Mouse (Mus musculus) heart, postnatal 0 days (tissue): ENCODE data around the gene Pdcd7. TPM values are rescaled to one million over a fixed set of nuclear protein-coding genes. Genes with fewer than 3 reads are reported as not detected.

Source experiments
- ATAC-seq: fragments of 200-750 bp; cut with Nextera tagmentation; 2 replicates; pipeline ENCODE4 v1.8.0; 2017; ENCODE audit warnings: low read depth, moderate number of reproducible peaks, moderate library complexity; ENCODE audit not compliant: insufficient read depth
- DNase-seq: peaks from one replicate; pipeline ENCODE4 v3.0.0-alpha.2; 2016; ENCODE audit warnings: low spot score
- H3K27ac ChIP-seq: fragments of 300-500 bp; sonication (generic); 2 replicates; pipeline ENCODE4 v1.5.1; 2014; ENCODE audit warnings: low read depth, mild to moderate bottlenecking
- H3K27me3 ChIP-seq: fragments of 300-500 bp; sonication (generic); 2 replicates; pipeline ENCODE4 v1.6.1; 2014; ENCODE audit warnings: low read length, mixed read lengths; ENCODE audit not compliant: control insufficient read depth, insufficient read depth
- H3K36me3 ChIP-seq: fragments of 300-500 bp; sonication (generic); replicated peaks from 2 replicates; pipeline ENCODE4 v1.6.1; 2014; ENCODE audit warnings: low read length, mixed read lengths; ENCODE audit not compliant: control insufficient read depth, insufficient read depth
- H3K4me1 ChIP-seq: fragments of 300-500 bp; sonication (generic); 2 replicates; pipeline ENCODE4 v1.6.1; 2014; ENCODE audit warnings: antibody characterized with exemption; ENCODE audit not compliant: control insufficient read depth, insufficient read depth
- H3K4me2 ChIP-seq: fragments of 300-500 bp; sonication (generic); 2 replicates; pipeline ENCODE4 v1.6.1; 2014; ENCODE audit warnings: low read depth, mild to moderate bottlenecking, low read length, moderate library complexity
- H3K4me3 ChIP-seq: fragments of 300-500 bp; sonication (generic); 2 replicates; pipeline ENCODE4 v1.5.1; 2014; ENCODE audit warnings: low read depth, low read length
- H3K9ac ChIP-seq: fragments of 300-500 bp; sonication (generic); replicated peaks from 2 replicates; pipeline ENCODE4 v1.6.1; 2014; ENCODE audit warnings: low read depth, low read length, mixed read lengths
- H3K9me3 ChIP-seq: fragments of 300-500 bp; sonication (generic); replicated peaks from 2 replicates; pipeline ENCODE4 v1.6.1; 2016; ENCODE audit warnings: low read length; ENCODE audit not compliant: control insufficient read depth
- CTCF ChIP-seq: IDR thresholded peaks from 2 replicates; pipeline ENCODE4 v1.5.1; 2016; ENCODE audit warnings: antibody characterized with exemption, control low read depth, low read depth
- EP300 ChIP-seq: IDR thresholded peaks from 2 replicates; pipeline ENCODE4 v1.6.1; 2016; ENCODE audit warnings: antibody characterized with exemption, low read depth
- WGBS: fragments of 180-500 bp; shearing (Covaris S2); extraction: QIAGEN DNeasy Blood & Tissue Kit; methylation state at CpG from one replicate; pipeline ENCODE4 v1.1.7; 2014; 5-methylcytosine and 5-hydroxymethylcytosine counted together
- polyA plus RNA-seq: library from polyadenylated mRNA; unstranded; fragments of >200 nt; fragmentation: Nextera tagmentation; extraction: Ambion mirVana; gene quantifications from 2 replicates; pipeline ENCODE4 v1.2.1, GENCODE M21; 2015
- total RNA-seq: library from RNA; depleted of rRNA; stranded (reverse); fragments of >200 nt; gene quantifications from 2 replicates; pipeline ENCODE4 v1.2.3, GENCODE M21; 2014; ENCODE audit warnings: low replicate concordance

The Pdcd7 gene
- total and polyA plus RNA-seq, 2 experiments from 2014 or later: 4.7 to 10.6 TPM

GRCm38 (mm10) chr9:65346476-65347111 lies 690 bp downstream of the Pdcd7 start:
- Histone ChIP-seq H3K36me3 (no peaks in the 10 kb centered on the region), H3K27ac (peak overlapping the region; percentile 99), H3K4me1 (peaks cover 23% of the 10 kb centered on the region), H3K27me3 (no peaks in the 10 kb centered on the region), H3K9ac (peak overlapping the region; percentile 99), H3K9me3 (no peaks in the 10 kb centered on the region), H3K4me2 (peak overlapping the region; percentile 97), H3K4me3 (peak overlapping the region; percentile 99)
- peak; percentile 65 for DNase-seq
- WGBS: 1% methylated on average over 76 of the region's 77 CpGs
- ATAC-seq: peak; percentile 73
- TF ChIP-seq EP300 (no peak), CTCF (no peak)

GRCm38 (mm10) chr9:65347112-65347850 lies 1.4 kb downstream of the Pdcd7 start:
- DNase-seq: peak; percentile 25
- Histone ChIP-seq H3K27ac (peak overlapping the region; percentile 99), H3K36me3 (no peaks in the 10 kb centered on the region), H3K27me3 (no peaks in the 10 kb centered on the region), H3K4me1 (peaks cover 23% of the 10 kb centered on the region), H3K9ac (peak overlapping the region; percentile 99), H3K4me3 (peak overlapping the region; percentile 99), H3K4me2 (peak overlapping the region; percentile 97), H3K9me3 (no peaks in the 10 kb centered on the region)
- TF ChIP-seq CTCF (no peak), EP300 (no peak)
- ATAC-seq: no peak
- WGBS: 18% methylated on average over 8 of the region's 8 CpGs

DNA sequence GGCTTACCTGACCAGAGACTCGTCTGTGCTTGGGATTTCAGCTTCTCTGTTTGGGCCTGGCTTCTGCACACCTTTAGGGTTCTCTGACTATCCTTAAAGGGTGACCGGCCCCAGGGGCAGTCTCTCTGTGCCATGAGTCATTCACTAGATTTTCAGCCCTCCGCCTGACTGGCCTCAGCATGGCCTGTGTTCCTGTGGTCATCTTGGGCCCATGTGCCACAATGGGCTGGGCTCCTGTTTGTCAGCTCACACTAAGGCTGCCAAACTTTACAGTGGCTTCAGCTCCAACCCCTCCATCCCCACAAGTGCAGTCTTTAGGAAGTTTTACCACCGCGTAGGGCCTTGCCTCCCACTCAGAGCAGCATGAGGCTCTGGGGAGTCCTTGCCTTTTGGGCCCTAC lies 7.3 kb downstream of the Pdcd7 start:
- Histone ChIP-seq H3K4me2 (no peak overlapping the region), H3K9me3 (no peaks in the 10 kb centered on the region), H3K4me3 (no peak overlapping the region), H3K4me1 (peaks cover 9% of the 10 kb centered on the region; the same call in 1 of the 2 replicates), H3K27ac (no peak overlapping the region), H3K27me3 (no peaks in the 10 kb centered on the region), H3K36me3 (peaks cover 33% of the 10 kb centered on the region), H3K9ac (no peak overlapping the region)
- TF ChIP-seq CTCF: no peak
- WGBS: 86% methylated on average over 5 of the region's 5 CpGs
- no peak for ATAC-seq
- DNase-seq: no peak

- 75% methylated on average over 7 of the region's 7 CpGs for WGBS
- ATAC-seq (no peak), DNase-seq (no peak)
- Histone ChIP-seq H3K27me3 (no peaks in the 10 kb centered on the region), H3K4me3 (no peak overlapping the region), H3K4me1 (peaks cover 8% of the 10 kb centered on the region; the same call in 1 of the 2 replicates), H3K27ac (no peak overlapping the region), H3K9ac (no peak overlapping the region), H3K36me3 (peaks cover 62% of the 10 kb centered on the region), H3K9me3 (no peaks in the 10 kb centered on the region), H3K4me2 (no peak overlapping the region)
- no peak for TF ChIP-seq CTCF
Measured at GRCm38 (mm10) chr9:65356561-65356960, 10.7 kb downstream of the Pdcd7 start.

- Histone ChIP-seq H3K9ac (no peak overlapping the region), H3K27ac (no peak overlapping the region), H3K4me1 (peaks cover 8% of the 10 kb centered on the region; the same call in 1 of the 2 replicates), H3K4me2 (no peak overlapping the region), H3K27me3 (no peaks in the 10 kb centered on the region), H3K4me3 (no peak overlapping the region), H3K9me3 (no peaks in the 10 kb centered on the region), H3K36me3 (peaks cover 65% of the 10 kb centered on the region)
- no peak for DNase-seq
- ATAC-seq: no peak
- TF ChIP-seq EP300 (no peak), CTCF (no peak)
- 94% methylated on average over 2 of the region's 2 CpGs for WGBS
Measured at GRCm38 (mm10) chr9:65356971-65357370, 11.1 kb downstream of the Pdcd7 start.
